Mouse (Mus musculus) lung, embryonic 15.5 days (tissue): ENCODE results near the gene Arglu1. TPM values are rescaled to one million over a fixed set of nuclear protein-coding genes. Genes with fewer than 3 reads are reported as not detected.
A peak's percentile ranks its signal among the peaks of the same experiment; 100 is the strongest.

Experiments used
- ATAC-seq: fragments of 200-750 bp; cut with Nextera tagmentation; 2 replicates; pipeline ENCODE4 v1.8.0; 2017; ENCODE audit warnings: moderate number of reproducible peaks, borderline replicate concordance; ENCODE audit not compliant: low FRiP score, low TSS enrichment; ENCODE audit errors: extremely low read depth
- H3K27ac ChIP-seq: fragments of 300-500 bp; sonication (generic); 2 replicates; pipeline ENCODE4 v1.5.1; 2015; ENCODE audit warnings: moderate library complexity, mild to moderate bottlenecking, inconsistent platforms
- H3K27me3 ChIP-seq: fragments of 300-500 bp; sonication (generic); 2 replicates; pipeline ENCODE4 v1.6.1; 2015; ENCODE audit warnings: inconsistent platforms
- H3K36me3 ChIP-seq: fragments of 300-500 bp; sonication (generic); 2 replicates; pipeline ENCODE4 v1.6.1; 2015; ENCODE audit warnings: inconsistent platforms
- H3K4me1 ChIP-seq: fragments of 300-500 bp; sonication (generic); 2 replicates; pipeline ENCODE4 v1.6.1; 2015; ENCODE audit warnings: inconsistent platforms
- H3K4me2 ChIP-seq: fragments of 300-500 bp; sonication (generic); 2 replicates; pipeline ENCODE4 v1.6.1; 2015; ENCODE audit warnings: inconsistent platforms, mild to moderate bottlenecking, moderate library complexity
- H3K4me3 ChIP-seq: fragments of 300-500 bp; sonication (generic); 2 replicates; pipeline ENCODE4 v1.5.1; 2015; ENCODE audit warnings: mild to moderate bottlenecking, inconsistent platforms
- H3K9ac ChIP-seq: fragments of 300-500 bp; sonication (generic); 2 replicates; pipeline ENCODE4 v1.6.1; 2015; ENCODE audit warnings: inconsistent platforms
- H3K9me3 ChIP-seq: fragments of 300-500 bp; sonication (generic); 2 replicates; pipeline ENCODE4 v1.6.1; 2016; ENCODE audit warnings: inconsistent platforms
- WGBS: fragments of 180-500 bp; shearing (Covaris S2); methylation state at CpG from one replicate; pipeline ENCODE4 v1.1.7; 2015; 5-methylcytosine and 5-hydroxymethylcytosine counted together
- polyA plus RNA-seq: library from polyadenylated mRNA; unstranded; fragments of >200 nt; fragmentation: Nextera tagmentation; extraction: Ambion mirVana; gene quantifications from 2 replicates; pipeline ENCODE4 v1.2.1, GENCODE M21; 2015

The Arglu1 gene
- polyA plus RNA-seq, 1 experiment from 2014 or later = 152 TPM

- Histone ChIP-seq H3K27me3 (no peaks in the 10 kb centered on the region), H3K9me3 (no peaks in the 10 kb centered on the region), H3K4me3 (peak overlapping the region; percentile 96), H3K9ac (peak overlapping the region; percentile 96), H3K4me1 (peaks cover 50% of the 10 kb centered on the region), H3K27ac (no peak overlapping the region; the same call in 1 of the 2 replicates), H3K36me3 (no peaks in the 10 kb centered on the region), H3K4me2 (peak overlapping the region; percentile 89)
- ATAC-seq = no peak
- 41% methylated on average over 5 of the region's 5 CpGs for WGBS
These were observed 32.5 kb downstream of the Arglu1 start for GRCm38 (mm10) chr8:8657692-8658355.

- 31% methylated on average over 14 of the region's 14 CpGs for WGBS
- no peaks in the 10 kb centered on the region for H3K36me3 ChIP-seq
- peak overlapping the region; percentile 89 for H3K4me2 ChIP-seq
- H3K9me3 ChIP-seq = no peaks in the 10 kb centered on the region
- ATAC-seq = no peak
- H3K4me1 ChIP-seq = peaks cover 48% of the 10 kb centered on the region
- H3K27me3 ChIP-seq = no peaks in the 10 kb centered on the region
- H3K4me3 ChIP-seq = peak overlapping the region; percentile 96
- no peak overlapping the region for H3K27ac ChIP-seq
- H3K9ac ChIP-seq = peak overlapping the region; percentile 20
These were observed 33.5 kb downstream of the Arglu1 start for GRCm38 (mm10) chr8:8656578-8657441.

GRCm38 (mm10) chr8:8655346-8656340 is 34.7 kb downstream of the Arglu1 start:
- Histone ChIP-seq H3K4me1 (peaks cover 57% of the 10 kb centered on the region), H3K9ac (no peak overlapping the region), H3K27me3 (no peaks in the 10 kb centered on the region), H3K4me3 (peak overlapping the region; percentile 96), H3K4me2 (peak overlapping the region; percentile 89), H3K36me3 (no peaks in the 10 kb centered on the region), H3K27ac (no peak overlapping the region), H3K9me3 (no peaks in the 10 kb centered on the region)
- ATAC-seq = no peak
- 49% methylated on average over 24 of the region's 24 CpGs for WGBS

GRCm38 (mm10) chr8:8653906-8654489 is 36.3 kb downstream of the Arglu1 start:
- ATAC-seq = no peak
- no peaks in the 10 kb centered on the region for H3K27me3 ChIP-seq
- H3K36me3 ChIP-seq = no peaks in the 10 kb centered on the region
- no peaks in the 10 kb centered on the region for H3K9me3 ChIP-seq
- H3K4me3 ChIP-seq = no peak overlapping the region
- WGBS = 41% methylated on average over 12 of the region's 12 CpGs
- H3K4me1 ChIP-seq = peaks cover 74% of the 10 kb centered on the region
- no peak overlapping the region for H3K27ac ChIP-seq
- peak overlapping the region; percentile 11 for H3K4me2 ChIP-seq
- no peak overlapping the region for H3K9ac ChIP-seq

GRCm38 (mm10) chr8:8653343-8653742 is 37.0 kb downstream of the Arglu1 start:
- no peak overlapping the region for H3K4me3 ChIP-seq
- H3K27ac ChIP-seq = no peak overlapping the region
- H3K4me2 ChIP-seq = peak overlapping the region; percentile 11; the same call in 1 of the 2 replicates
- 44% methylated on average over 5 of the region's 5 CpGs for WGBS
- H3K9ac ChIP-seq = no peak overlapping the region
- no peak for ATAC-seq
- no peaks in the 10 kb centered on the region for H3K9me3 ChIP-seq
- peaks cover 78% of the 10 kb centered on the region for H3K4me1 ChIP-seq
- no peaks in the 10 kb centered on the region for H3K36me3 ChIP-seq
- H3K27me3 ChIP-seq = no peaks in the 10 kb centered on the region

- no peak overlapping the region for H3K4me2 ChIP-seq
- no peaks in the 10 kb centered on the region for H3K36me3 ChIP-seq
- no peaks in the 10 kb centered on the region for H3K9me3 ChIP-seq
- H3K9ac ChIP-seq = no peak overlapping the region
- peaks cover 73% of the 10 kb centered on the region for H3K4me1 ChIP-seq
- no peak for ATAC-seq
- 78% methylated on average over 4 of the region's 4 CpGs for WGBS
- no peaks in the 10 kb centered on the region for H3K27me3 ChIP-seq
- H3K27ac ChIP-seq = no peak overlapping the region
- H3K4me3 ChIP-seq = no peak overlapping the region
These were observed 37.9 kb downstream of the Arglu1 start for GRCm38 (mm10) chr8:8652388-8652787.

GRCm38 (mm10) chr8:8649944-8650343 is 40.4 kb downstream of the Arglu1 start:
- Histone ChIP-seq H3K9me3 (no peaks in the 10 kb centered on the region), H3K27me3 (no peaks in the 10 kb centered on the region), H3K4me1 (peaks cover 55% of the 10 kb centered on the region), H3K4me2 (no peak overlapping the region), H3K36me3 (no peaks in the 10 kb centered on the region), H3K4me3 (no peak overlapping the region), H3K9ac (no peak overlapping the region), H3K27ac (peak overlapping the region; percentile 53)
- peak; percentile 47; the same call in 1 of the 2 replicates for ATAC-seq
- 38% methylated on average over 8 of the region's 8 CpGs for WGBS

- Histone ChIP-seq H3K4me1 (peaks cover 53% of the 10 kb centered on the region), H3K27me3 (no peaks in the 10 kb centered on the region), H3K9me3 (no peaks in the 10 kb centered on the region), H3K4me3 (no peak overlapping the region), H3K27ac (peak overlapping the region; percentile 53), H3K9ac (no peak overlapping the region), H3K36me3 (no peaks in the 10 kb centered on the region), H3K4me2 (no peak overlapping the region)
- peak; percentile 20; the same call in 1 of the 2 replicates for ATAC-seq
- 69% methylated on average over 3 of the region's 3 CpGs for WGBS
These were observed 40.8 kb downstream of the Arglu1 start for GRCm38 (mm10) chr8:8649536-8649935.

GRCm38 (mm10) chr8:8648686-8649085 is 41.6 kb downstream of the Arglu1 start:
- H3K4me2 ChIP-seq = no peak overlapping the region
- no peak for ATAC-seq
- H3K36me3 ChIP-seq = no peaks in the 10 kb centered on the region
- no peaks in the 10 kb centered on the region for H3K9me3 ChIP-seq
- H3K27me3 ChIP-seq = no peaks in the 10 kb centered on the region
- no peak overlapping the region for H3K9ac ChIP-seq
- H3K4me1 ChIP-seq = peaks cover 44% of the 10 kb centered on the region
- H3K4me3 ChIP-seq = no peak overlapping the region
- WGBS = 69% methylated on average over 7 of the region's 7 CpGs
- H3K27ac ChIP-seq = no peak overlapping the region

GRCm38 (mm10) chr8:8647824-8648223 is 42.5 kb downstream of the Arglu1 start:
- H3K27me3 ChIP-seq = no peaks in the 10 kb centered on the region
- H3K4me2 ChIP-seq = no peak overlapping the region
- 0 out of 2 replicates have a peak, but pooled peaks have one; percentile 14 for ATAC-seq
- no peaks in the 10 kb centered on the region for H3K9me3 ChIP-seq
- H3K9ac ChIP-seq = no peak overlapping the region
- H3K36me3 ChIP-seq = no peaks in the 10 kb centered on the region
- H3K4me1 ChIP-seq = peaks cover 36% of the 10 kb centered on the region
- no peak overlapping the region for H3K4me3 ChIP-seq
- 61% methylated on average over 7 of the region's 7 CpGs for WGBS
- no peak overlapping the region for H3K27ac ChIP-seq

- no peak overlapping the region for H3K4me2 ChIP-seq
- no peak for ATAC-seq
- H3K27ac ChIP-seq = no peak overlapping the region
- WGBS = 44% methylated on average over 3 of the region's 3 CpGs
- peaks cover 34% of the 10 kb centered on the region for H3K4me1 ChIP-seq
- H3K36me3 ChIP-seq = no peaks in the 10 kb centered on the region
- H3K9me3 ChIP-seq = no peaks in the 10 kb centered on the region
- H3K9ac ChIP-seq = no peak overlapping the region
- H3K4me3 ChIP-seq = no peak overlapping the region
- no peaks in the 10 kb centered on the region for H3K27me3 ChIP-seq
These were observed 43.0 kb downstream of the Arglu1 start for GRCm38 (mm10) chr8:8647319-8647718.
